Mouse (Mus musculus): ENCODE results near the gene Bcl2l12. TPM values are rescaled to one million over a fixed set of nuclear protein-coding genes. Genes with fewer than 3 reads are reported as not detected.

Bcl2l12 gene
- polyA plus RNA-seq, 1 experiment from 2014 or later, result 33.3 TPM

DNA sequence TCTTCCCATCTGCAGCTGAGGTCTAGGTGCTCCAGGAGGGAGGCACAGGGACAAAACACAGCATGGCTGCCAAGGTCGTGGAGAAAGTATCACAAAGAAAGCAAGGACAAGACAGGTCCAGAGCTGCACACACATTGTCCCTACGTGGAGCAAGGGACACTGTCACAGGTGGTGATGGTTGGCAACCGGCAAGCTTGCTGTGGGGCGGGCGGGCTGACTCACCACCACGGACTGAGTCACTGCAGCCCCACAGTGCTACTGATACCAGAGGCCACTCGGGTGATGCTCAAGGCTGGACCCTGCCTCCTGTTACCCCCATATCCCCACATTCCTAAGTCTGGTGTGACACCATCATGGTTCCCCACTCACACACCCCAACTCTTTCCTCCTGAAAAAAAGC lies 3.9 kb upstream of the Bcl2l12 start:
- Histone ChIP-seq H3K27ac (ENCODE audit: low read length) (no peak overlapping the region), H3K4me1 (ENCODE audit: control insufficient read depth, insufficient read depth, low read length) (peaks cover 26% of the 10 kb centered on the region), H3K36me3 (ENCODE audit: control insufficient read depth, insufficient read depth) (peaks cover 70% of the 10 kb centered on the region), H3K9me3 (replicated peaks; ENCODE audit: control insufficient read depth, low read length) (no peaks in the 10 kb centered on the region), H3K27me3 (ENCODE audit: control insufficient read depth, insufficient read depth, low read length) (no peaks in the 10 kb centered on the region), H3K9ac (ENCODE audit: low read length) (no peak overlapping the region), H3K4me2 (ENCODE audit: low read depth, low read length) (no peak overlapping the region), H3K4me3 (ENCODE audit: low read length) (no peak overlapping the region)
- no peak for ATAC-seq (replicated peaks; ENCODE audit: extremely low read depth, insufficient read depth, low FRiP score)
- 73% methylated on average over 7 of the region's 7 CpGs for WGBS

DNA sequence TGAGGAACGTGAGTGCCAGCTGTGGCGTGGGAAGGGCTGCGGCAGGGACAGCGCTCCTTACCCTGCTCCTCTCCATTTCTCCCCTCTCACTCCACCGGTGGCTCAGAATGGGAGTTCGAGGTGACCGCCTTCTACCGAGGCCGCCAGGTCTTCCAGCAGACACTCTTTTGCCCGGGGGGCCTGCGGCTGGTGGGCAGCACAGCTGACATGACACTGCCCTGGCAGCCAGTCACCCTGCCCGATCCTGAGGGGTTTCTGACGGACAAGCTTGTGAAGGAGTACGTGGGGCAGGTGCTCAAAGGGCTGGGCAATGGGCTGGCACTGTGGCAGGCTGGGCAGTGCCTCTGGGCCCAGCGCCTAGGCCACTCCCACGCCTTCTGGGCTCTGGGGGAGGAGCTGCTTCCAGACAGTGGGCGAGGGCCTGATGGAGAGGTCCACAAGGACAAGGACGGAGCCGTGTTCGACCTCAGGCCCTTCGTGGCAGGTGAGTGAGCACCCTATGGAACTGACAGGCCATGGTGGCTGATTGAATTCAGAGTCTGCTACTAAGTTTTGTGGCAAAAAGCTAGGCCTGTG lies 2.1 kb upstream of the Bcl2l12 start:
- H3K4me1 ChIP-seq (ENCODE audit: control insufficient read depth, insufficient read depth, low read length), result peaks cover 36% of the 10 kb centered on the region
- no peaks in the 10 kb centered on the region for H3K9me3 ChIP-seq (replicated peaks; ENCODE audit: control insufficient read depth, low read length)
- ATAC-seq (replicated peaks; ENCODE audit: extremely low read depth, insufficient read depth, low FRiP score), result no peak
- H3K27ac ChIP-seq (ENCODE audit: low read length), result 0 out of 2 replicates have a peak overlapping the region, but pooled peaks have one; percentile 23
- no peaks in the 10 kb centered on the region for H3K27me3 ChIP-seq (ENCODE audit: control insufficient read depth, insufficient read depth, low read length)
- H3K4me2 ChIP-seq (ENCODE audit: low read depth, low read length), result no peak overlapping the region
- 82% methylated on average over 21 of the region's 21 CpGs for WGBS
- peaks cover 53% of the 10 kb centered on the region for H3K36me3 ChIP-seq (ENCODE audit: control insufficient read depth, insufficient read depth)
- H3K9ac ChIP-seq (ENCODE audit: low read length), result peak overlapping the region; percentile 34; the same call in 1 of the 2 replicates
- no peak overlapping the region for H3K4me3 ChIP-seq (ENCODE audit: low read length)

DNA sequence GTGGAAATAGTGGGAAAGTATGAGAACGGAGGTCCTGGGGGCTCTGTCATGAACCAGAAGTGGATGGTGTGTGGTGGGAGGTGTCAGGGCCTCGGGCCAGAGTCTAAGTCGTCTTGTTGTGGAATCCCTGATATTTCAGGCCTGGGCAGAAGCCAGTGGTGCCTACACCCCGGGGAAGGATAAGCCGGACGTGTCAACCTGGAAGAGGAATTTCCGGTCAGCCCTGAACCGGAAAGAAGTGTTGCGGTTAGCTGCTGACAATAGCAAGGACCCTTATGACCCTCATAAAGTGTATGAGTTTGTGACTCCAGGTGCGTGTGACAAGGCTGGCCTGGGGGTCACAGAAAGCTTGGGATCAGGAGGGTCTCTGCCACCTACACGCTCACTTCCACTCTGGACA lies 1.2 kb upstream of the Bcl2l12 start:
- WGBS, result 41% methylated on average over 11 of the region's 11 CpGs
- ATAC-seq (replicated peaks; ENCODE audit: extremely low read depth, insufficient read depth, low FRiP score), result no peak
- Histone ChIP-seq H3K4me1 (ENCODE audit: control insufficient read depth, insufficient read depth, low read length) (peaks cover 36% of the 10 kb centered on the region), H3K4me3 (ENCODE audit: low read length) (no peak overlapping the region), H3K27ac (ENCODE audit: low read length) (peak overlapping the region; percentile 22; the same call in 1 of the 2 replicates), H3K4me2 (ENCODE audit: low read depth, low read length) (peak overlapping the region; percentile 94), H3K27me3 (ENCODE audit: control insufficient read depth, insufficient read depth, low read length) (no peaks in the 10 kb centered on the region), H3K36me3 (ENCODE audit: control insufficient read depth, insufficient read depth) (peaks cover 55% of the 10 kb centered on the region), H3K9ac (ENCODE audit: low read length) (no peak overlapping the region), H3K9me3 (replicated peaks; ENCODE audit: control insufficient read depth, low read length) (no peaks in the 10 kb centered on the region)

DNA sequence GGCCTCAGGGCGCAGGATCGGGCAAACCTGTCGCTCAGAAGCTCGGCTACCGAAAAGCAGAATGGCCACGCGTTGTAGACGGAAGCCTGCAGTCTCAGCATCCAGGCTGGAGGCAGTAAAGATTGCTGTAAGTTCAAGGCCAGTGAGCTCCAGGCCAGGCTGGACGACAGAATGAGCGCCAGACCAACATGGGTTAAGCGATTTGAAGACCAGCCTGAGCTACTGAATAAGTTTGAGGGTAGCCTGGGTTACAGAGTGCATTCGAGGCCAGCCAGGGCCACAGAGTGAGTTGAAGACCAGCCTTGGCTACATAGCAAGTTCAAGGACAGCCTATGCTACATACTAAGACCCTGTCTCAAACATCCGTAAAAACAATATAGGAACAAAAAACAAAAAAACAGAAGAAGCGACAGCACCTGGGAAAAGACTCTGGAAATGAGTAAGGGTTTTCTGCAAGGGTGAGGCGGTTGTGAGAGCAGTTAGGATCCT lies 528 bp downstream of the Bcl2l12 start:
- Histone ChIP-seq H3K27ac (ENCODE audit: low read length) (peak overlapping the region; percentile 93), H3K4me3 (ENCODE audit: low read length) (peak overlapping the region; percentile 75), H3K9me3 (replicated peaks; ENCODE audit: control insufficient read depth, low read length) (no peaks in the 10 kb centered on the region), H3K27me3 (ENCODE audit: control insufficient read depth, insufficient read depth, low read length) (no peaks in the 10 kb centered on the region), H3K4me2 (ENCODE audit: low read depth, low read length) (peak overlapping the region; percentile 94), H3K9ac (ENCODE audit: low read length) (peak overlapping the region; percentile 87), H3K36me3 (ENCODE audit: control insufficient read depth, insufficient read depth) (peaks cover 47% of the 10 kb centered on the region), H3K4me1 (ENCODE audit: control insufficient read depth, insufficient read depth, low read length) (peaks cover 36% of the 10 kb centered on the region)
- WGBS, result 2% methylated on average over 15 of the region's 15 CpGs
- no peak for ATAC-seq (replicated peaks; ENCODE audit: extremely low read depth, insufficient read depth, low FRiP score)

DNA sequence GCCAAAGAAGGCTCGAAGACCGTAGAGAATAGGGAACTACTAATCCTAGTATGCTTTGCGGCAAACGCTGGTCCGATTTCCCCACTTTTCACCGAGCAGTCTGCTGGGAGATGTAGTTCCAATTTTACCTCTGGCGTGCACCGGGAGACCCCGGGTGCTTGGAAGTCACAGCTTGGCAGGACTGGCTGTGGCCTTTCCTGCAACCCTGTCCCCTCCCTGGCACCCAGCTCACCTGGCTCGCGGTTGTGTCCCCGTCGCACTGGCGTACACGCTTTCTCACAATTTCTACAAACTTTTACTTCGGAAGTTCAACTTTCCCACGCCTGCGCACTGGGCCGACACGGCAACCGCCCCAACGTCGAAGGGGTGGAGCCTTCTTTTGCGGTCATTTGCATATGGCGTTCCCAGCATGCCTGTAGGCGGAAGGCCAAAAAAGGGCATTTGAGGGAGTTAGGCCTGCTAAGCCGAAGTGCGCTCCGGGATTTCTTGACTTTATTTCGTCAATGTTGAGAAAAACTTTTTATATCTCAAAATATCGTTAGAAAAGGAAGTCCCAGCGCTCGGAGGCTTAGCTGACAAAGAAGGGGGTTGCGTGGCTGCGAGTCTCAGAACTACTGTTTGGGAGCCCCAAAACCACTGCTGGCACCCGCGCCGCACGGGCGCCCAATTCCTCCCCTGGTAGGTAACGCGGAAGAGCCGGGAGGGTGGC lies 1.1 kb downstream of the Bcl2l12 start, which contains the start of gene Irf3:
Irf3 (plus strand) TSS at position 418 of the 709 bp plus-strand sequence.
- Histone ChIP-seq H3K9me3 (replicated peaks; ENCODE audit: control insufficient read depth, low read length) (no peaks in the 10 kb centered on the region), H3K27ac (ENCODE audit: low read length) (peak within 1 kb of the TSS; percentile 93), H3K9ac (ENCODE audit: low read length) (peak within 1 kb of the TSS; percentile 87), H3K4me2 (ENCODE audit: low read depth, low read length) (peak within 1 kb of the TSS; percentile 94), H3K27me3 (ENCODE audit: control insufficient read depth, insufficient read depth, low read length) (no peaks in the 10 kb centered on the region), H3K4me3 (ENCODE audit: low read length) (peak within 1 kb of the TSS; percentile 75), H3K36me3 (ENCODE audit: control insufficient read depth, insufficient read depth) (peaks cover 47% of the 10 kb centered on the region), H3K4me1 (ENCODE audit: control insufficient read depth, insufficient read depth, low read length) (peaks cover 36% of the 10 kb centered on the region)
- WGBS, result under 1% methylated on average over 43 of the region's 43 CpGs
- ATAC-seq (replicated peaks; ENCODE audit: extremely low read depth, insufficient read depth, low FRiP score), result peak; percentile 91

DNA sequence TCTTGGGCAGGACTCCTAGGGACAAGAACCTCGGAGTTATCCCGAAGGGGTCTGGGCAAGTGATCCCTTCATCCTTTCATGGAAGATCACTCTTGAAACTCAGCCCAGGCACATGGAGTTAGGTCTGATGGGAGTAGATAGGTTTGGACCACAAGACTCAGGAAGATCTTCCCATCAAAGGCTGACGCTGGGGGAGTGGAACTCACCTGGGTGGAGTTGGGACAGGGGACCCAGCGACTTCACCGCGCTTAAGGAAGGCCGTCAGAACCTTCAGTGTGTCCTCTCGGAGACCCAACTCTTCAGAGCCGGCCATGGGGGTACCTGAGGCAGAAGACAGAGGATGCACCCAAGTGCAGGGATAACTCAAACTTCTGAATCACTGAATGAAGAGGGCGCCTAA lies 1.8 kb downstream of the Bcl2l12 start:
- no peak for ATAC-seq (replicated peaks; ENCODE audit: extremely low read depth, insufficient read depth, low FRiP score)
- peaks cover 44% of the 10 kb centered on the region for H3K36me3 ChIP-seq (ENCODE audit: control insufficient read depth, insufficient read depth)
- 10% methylated on average over 10 of the region's 10 CpGs for WGBS
- peak overlapping the region; percentile 75 for H3K4me3 ChIP-seq (ENCODE audit: low read length)
- H3K27ac ChIP-seq (ENCODE audit: low read length), result peak overlapping the region; percentile 93
- H3K9ac ChIP-seq (ENCODE audit: low read length), result peak overlapping the region; percentile 87
- peaks cover 36% of the 10 kb centered on the region for H3K4me1 ChIP-seq (ENCODE audit: control insufficient read depth, insufficient read depth, low read length)
- H3K27me3 ChIP-seq (ENCODE audit: control insufficient read depth, insufficient read depth, low read length), result no peaks in the 10 kb centered on the region
- peak overlapping the region; percentile 73 for H3K4me2 ChIP-seq (ENCODE audit: low read depth, low read length)
- no peaks in the 10 kb centered on the region for H3K9me3 ChIP-seq (replicated peaks; ENCODE audit: control insufficient read depth, low read length)

DNA sequence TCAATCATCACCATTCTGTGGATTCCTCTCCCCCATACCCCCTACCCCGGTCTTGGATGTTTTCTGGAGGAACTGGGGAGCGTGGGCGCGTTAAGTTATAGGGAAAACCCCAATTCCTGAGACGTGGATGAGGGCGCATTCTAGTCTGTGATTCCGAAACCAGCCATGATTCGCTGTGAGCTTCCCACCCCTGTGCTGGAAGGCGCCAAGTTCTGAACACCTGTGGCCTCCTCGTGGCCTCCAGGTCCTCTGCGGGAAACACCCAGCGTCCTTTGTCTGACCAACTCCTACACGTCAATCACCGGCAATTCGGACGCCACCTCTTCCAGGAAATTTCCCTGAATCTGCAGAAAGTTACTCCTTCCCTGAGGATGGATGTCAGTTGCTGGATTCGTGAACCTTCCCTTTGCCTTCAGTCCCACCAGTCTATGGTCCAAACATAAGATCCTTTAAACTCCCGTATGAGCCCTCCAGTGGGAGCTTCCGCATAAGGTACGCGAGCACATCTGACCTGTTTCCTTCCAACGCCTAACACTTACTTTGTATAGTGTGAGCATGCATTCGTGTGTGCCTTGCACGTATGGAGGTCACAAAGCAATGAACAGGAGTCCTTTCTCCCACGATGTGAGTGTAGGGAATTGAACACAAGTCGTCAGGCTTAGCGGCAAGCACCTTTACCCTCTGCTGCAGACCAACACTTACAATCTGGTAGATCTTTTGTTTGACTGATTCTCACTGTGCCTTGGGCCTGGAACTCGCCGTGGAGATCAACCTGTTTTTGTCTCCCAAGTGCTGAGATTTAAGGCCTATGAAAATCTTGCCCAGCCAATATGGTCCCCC lies 11.4 kb downstream of the Bcl2l12 start:
- Histone ChIP-seq H3K9ac (ENCODE audit: low read length) (peak overlapping the region; percentile 81), H3K36me3 (ENCODE audit: control insufficient read depth, insufficient read depth) (peaks cover 12% of the 10 kb centered on the region), H3K27ac (ENCODE audit: low read length) (peak overlapping the region; percentile 94), H3K4me2 (ENCODE audit: low read depth, low read length) (peak overlapping the region; percentile 75), H3K4me1 (ENCODE audit: control insufficient read depth, insufficient read depth, low read length) (peaks cover 28% of the 10 kb centered on the region), H3K9me3 (replicated peaks; ENCODE audit: control insufficient read depth, low read length) (no peaks in the 10 kb centered on the region), H3K4me3 (ENCODE audit: low read length) (peak overlapping the region; percentile 99), H3K27me3 (ENCODE audit: control insufficient read depth, insufficient read depth, low read length) (no peaks in the 10 kb centered on the region)
- 0 out of 2 replicates have a peak, but pooled peaks have one; percentile 5 for ATAC-seq (replicated peaks; ENCODE audit: extremely low read depth, insufficient read depth, low FRiP score)
- WGBS, result under 1% methylated on average over 29 of the region's 29 CpGs

DNA sequence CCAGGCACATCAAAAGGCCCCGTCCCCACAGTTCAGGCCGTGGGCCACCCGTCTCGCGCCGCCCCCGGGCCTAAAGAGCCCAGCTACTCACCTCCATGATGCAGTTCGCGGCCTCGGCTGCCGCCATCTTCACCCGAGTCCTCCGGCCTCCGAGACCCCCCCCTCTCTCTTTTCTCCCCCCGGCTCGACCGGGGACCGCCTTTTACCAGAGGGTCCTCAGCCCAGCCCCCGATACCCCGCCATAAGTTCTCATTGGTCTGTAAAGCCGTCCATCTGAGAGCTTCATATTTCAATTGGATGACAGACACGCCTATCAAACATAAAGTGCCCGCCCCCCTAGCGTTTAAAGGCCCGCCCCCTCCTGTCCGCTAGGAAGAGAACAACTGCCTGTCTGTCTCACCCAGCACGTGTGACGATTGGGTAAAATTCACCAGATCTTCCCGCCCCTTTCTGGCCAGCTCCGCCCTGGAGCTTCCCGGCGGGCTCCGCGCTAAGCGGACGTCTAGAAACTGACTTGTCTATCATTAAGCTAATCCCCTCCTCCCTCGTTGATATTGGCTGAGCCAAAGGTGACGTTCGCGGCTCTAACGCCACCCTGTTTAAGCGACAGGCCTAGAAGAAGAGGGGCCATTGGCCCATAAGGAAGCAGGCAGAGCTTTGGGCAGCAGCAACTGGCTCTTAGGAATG lies 12.2 kb downstream of the Bcl2l12 start, which contains the start of gene Prmt1:
Prmt1 (minus strand) TSS at position 377 of the 687 bp plus-strand sequence.
- Histone ChIP-seq H3K9me3 (replicated peaks; ENCODE audit: control insufficient read depth, low read length) (no peaks in the 10 kb centered on the region), H3K4me2 (ENCODE audit: low read depth, low read length) (peak within 1 kb of the TSS; percentile 82), H3K4me1 (ENCODE audit: control insufficient read depth, insufficient read depth, low read length) (peaks cover 28% of the 10 kb centered on the region), H3K4me3 (ENCODE audit: low read length) (peak within 1 kb of the TSS; percentile 99), H3K27ac (ENCODE audit: low read length) (peak within 1 kb of the TSS; percentile 97), H3K27me3 (ENCODE audit: control insufficient read depth, insufficient read depth, low read length) (no peaks in the 10 kb centered on the region), H3K9ac (ENCODE audit: low read length) (peak within 1 kb of the TSS; percentile 99), H3K36me3 (ENCODE audit: control insufficient read depth, insufficient read depth) (peaks cover 18% of the 10 kb centered on the region)
- peak; percentile 95 for ATAC-seq (replicated peaks; ENCODE audit: extremely low read depth, insufficient read depth, low FRiP score)
- WGBS, result under 1% methylated on average over 42 of the region's 42 CpGs

Data from heart, embryonic 16.5 days (tissue).